Mouse (Mus musculus): ENCODE results near the gene Mybpc2. TPM values are rescaled to one million over a fixed set of nuclear protein-coding genes. Genes with fewer than 3 reads are reported as not detected.

Gene Mybpc2
- polyA plus RNA-seq, 1 experiment, result not detected

DNA sequence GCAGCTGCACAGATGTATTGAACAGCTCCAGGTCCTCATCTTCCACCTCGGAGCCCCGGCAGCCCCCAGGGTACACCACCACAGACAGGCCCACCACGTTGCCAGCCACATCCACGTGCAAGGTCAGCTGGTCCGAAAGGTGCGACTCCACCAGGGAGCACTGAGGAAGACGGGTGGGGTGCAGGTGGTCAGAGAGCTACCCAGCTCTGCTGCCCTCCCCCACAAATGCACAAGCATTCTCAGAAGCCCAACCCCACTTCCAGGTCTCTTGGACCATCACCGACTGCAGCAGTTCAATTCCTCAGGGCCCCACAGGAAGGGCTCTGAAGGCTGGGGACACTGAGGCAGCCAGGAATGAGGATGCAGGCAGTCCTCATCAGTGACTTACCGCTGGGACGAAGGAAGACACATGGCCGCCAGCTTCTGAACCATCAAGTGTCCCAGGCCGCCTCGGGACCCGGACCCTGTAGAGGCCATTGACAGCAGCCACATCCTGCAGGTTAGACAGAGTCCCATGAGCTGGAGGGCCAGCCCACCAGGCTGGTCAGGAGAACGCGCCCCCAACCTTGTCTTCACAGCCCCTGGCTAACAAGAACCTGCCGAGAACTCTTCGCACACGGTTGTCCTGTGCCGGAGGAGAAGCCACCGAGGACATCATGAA, 32.2 kb downstream of the Mybpc2 start:
- TF ChIP-seq POLR2A (IDR thresholded peaks at IDR 0.05; ENCODE audit: borderline replicate concordance, extremely low read depth, insufficient read depth, insufficient read length, poor library complexity, severe bottlenecking), result no peak
- TF ChIP-seq CTCF (IDR thresholded peaks at IDR 0.05; ENCODE audit: borderline replicate concordance, extremely low read depth, insufficient read depth, insufficient read length), result no peak
- DNase-seq (ENCODE audit: low read depth), result no peak

DNA sequence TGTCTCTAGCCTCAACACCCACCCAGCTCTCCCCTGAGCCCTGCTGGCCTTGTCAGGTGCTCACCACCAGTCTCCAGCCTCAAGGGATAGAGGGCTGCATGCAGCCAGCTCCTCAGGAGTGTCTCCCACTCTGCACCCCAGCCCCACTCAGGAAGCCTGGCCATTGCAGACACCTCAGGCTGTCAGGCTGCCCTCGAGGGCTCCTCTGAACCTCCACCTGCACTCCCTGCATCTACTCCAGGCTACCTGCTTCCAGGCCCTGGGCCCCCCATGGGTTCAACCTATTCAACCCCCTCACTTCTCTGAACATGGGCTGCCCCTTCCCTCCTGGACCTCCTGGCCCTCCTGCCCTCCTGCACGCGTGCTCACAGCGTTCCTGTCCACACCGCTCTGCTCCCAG, 33.1 kb downstream of the Mybpc2 start:
- DNase-seq (ENCODE audit: low read depth), result no peak
- no peak for TF ChIP-seq CTCF (IDR thresholded peaks at IDR 0.05; ENCODE audit: borderline replicate concordance, extremely low read depth, insufficient read depth, insufficient read length)
- no peak for TF ChIP-seq POLR2A (IDR thresholded peaks at IDR 0.05; ENCODE audit: borderline replicate concordance, extremely low read depth, insufficient read depth, insufficient read length, poor library complexity, severe bottlenecking)

DNA sequence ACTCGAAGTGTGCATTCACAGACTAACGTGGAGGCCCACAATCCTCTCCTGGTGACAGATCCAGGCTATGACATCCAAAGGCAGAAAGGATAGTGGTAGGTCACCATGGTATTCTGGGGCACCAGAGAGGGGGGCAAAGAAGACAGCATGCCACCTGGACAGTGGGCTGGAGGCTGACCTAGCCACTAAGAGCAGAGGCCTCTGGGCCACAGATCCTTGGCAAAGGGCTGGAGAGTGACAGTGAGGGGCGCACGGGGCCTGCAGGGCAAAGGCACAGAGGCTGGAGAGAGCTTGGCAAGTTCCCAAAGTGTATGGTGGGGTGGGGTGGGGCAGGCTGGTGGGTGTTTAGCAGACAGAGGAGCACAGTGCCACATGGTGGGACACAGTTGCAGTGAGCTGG, 34.2 kb downstream of the Mybpc2 start:
- TF ChIP-seq POLR2A (IDR thresholded peaks at IDR 0.05; ENCODE audit: borderline replicate concordance, extremely low read depth, insufficient read depth, insufficient read length, poor library complexity, severe bottlenecking) (no peak), CTCF (IDR thresholded peaks at IDR 0.05; ENCODE audit: borderline replicate concordance, extremely low read depth, insufficient read depth, insufficient read length) (no peak)
- DNase-seq (ENCODE audit: low read depth), result no peak

DNA sequence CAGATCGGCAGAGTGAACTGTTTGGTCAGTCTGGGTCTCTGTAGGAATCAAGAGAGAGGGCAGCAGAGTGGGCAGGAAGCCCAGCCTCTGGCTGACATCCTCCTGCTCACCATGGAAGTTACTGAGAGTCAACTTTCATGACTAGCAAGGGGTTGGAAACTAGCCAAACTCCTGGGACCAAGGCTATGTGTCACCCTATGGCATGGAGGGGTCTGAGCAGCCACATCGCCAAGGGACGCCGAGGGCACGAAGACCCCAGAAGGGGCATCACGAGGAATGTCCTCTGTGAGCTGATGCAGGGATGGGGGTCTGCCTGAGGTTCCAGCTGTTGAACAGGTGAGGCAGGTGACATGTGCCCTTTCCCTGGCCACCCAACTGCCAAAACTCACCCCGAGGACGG, 35.9 kb downstream of the Mybpc2 start:
- no peak for TF ChIP-seq CTCF (IDR thresholded peaks at IDR 0.05; ENCODE audit: borderline replicate concordance, extremely low read depth, insufficient read depth, insufficient read length)
- TF ChIP-seq POLR2A (IDR thresholded peaks at IDR 0.05; ENCODE audit: borderline replicate concordance, extremely low read depth, insufficient read depth, insufficient read length, poor library complexity, severe bottlenecking), result no peak
- DNase-seq (ENCODE audit: low read depth), result no peak

DNA sequence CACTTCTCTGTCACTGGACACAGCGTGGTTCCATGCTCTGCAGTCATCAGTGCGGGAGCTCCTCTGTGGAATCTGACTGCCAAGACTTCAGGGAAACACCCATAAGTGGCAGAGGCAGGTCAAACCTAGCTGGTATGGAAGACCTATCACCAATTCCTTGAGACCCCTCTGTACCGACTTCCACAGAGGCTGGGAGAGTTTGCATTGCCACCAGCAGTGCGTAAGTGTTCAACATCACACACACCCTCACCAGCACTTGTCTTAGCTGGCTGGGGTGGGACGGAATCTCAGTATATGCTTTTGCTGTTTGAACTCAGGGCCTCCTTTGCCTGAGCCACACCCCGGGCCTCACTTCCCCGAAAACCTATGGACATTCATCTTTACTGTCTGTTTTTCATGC, 36.5 kb downstream of the Mybpc2 start:
- no peak for DNase-seq (ENCODE audit: low read depth)
- TF ChIP-seq POLR2A (IDR thresholded peaks at IDR 0.05; ENCODE audit: borderline replicate concordance, extremely low read depth, insufficient read depth, insufficient read length, poor library complexity, severe bottlenecking) (no peak), CTCF (IDR thresholded peaks at IDR 0.05; ENCODE audit: borderline replicate concordance, extremely low read depth, insufficient read depth, insufficient read length) (no peak)

DNA sequence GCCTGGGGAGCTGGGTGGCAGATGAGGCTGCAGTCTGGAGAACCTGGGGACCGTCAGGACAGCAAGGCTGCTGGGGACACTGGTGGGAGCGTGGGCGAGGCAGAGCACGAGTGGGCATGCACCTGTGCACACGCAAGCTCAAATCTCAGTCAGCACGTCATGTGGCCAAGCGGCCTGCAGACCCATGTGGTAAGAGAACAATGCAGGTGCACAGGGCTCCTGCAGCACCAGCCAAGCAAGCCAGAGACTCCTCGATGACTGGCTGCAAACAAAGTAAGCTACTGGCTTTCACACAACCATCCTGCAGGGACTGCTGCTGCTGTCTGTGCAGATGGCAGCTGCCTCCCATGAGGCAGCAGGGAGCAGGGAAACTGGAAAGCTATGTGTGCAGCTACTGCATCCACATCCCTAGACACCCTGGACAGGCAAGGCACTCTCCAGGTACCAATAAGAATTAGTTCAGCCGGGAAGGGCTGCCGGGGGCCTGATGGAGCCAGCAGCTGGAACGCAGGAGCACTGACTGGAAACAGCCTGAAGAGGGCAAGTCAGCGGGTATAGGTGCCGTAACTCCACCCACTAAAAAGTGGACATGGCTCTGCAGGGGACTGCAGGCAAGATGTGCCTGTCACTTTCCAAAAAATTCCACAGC, 37.4 kb downstream of the Mybpc2 start:
- TF ChIP-seq CTCF (IDR thresholded peaks at IDR 0.05; ENCODE audit: borderline replicate concordance, extremely low read depth, insufficient read depth, insufficient read length) (no peak), POLR2A (IDR thresholded peaks at IDR 0.05; ENCODE audit: borderline replicate concordance, extremely low read depth, insufficient read depth, insufficient read length, poor library complexity, severe bottlenecking) (no peak)
- DNase-seq (ENCODE audit: low read depth), result no peak

DNA sequence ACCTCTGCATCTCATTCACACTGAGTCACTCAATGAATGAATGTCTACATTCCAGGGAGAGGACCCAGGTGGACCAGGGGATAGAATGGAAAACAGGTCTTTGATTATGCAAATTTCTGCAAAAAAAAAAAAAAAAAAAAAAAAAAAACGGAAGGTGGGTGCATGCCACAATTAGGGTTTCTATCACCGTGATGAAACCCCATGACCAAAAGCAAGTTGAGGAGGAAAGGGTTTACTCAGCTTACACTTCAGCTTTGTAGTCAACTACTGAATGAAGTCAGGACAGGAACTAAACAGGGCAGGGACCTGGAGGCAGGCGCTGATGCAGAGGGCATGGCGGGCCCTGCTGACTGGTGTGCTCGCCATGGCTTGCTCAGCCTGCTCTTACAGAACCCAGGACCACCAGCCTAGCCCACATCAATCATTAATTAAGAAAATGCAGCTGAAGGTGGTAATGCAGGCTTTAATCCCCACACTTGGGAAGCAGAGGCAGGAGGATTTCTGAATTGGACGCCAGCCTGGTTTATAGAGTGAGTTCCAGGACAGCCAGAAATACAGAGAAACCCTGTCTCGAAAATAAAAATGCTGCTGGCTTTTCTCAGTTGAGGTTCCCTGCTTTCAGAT, 38.8 kb downstream of the Mybpc2 start:
- TF ChIP-seq CTCF (IDR thresholded peaks at IDR 0.05; ENCODE audit: borderline replicate concordance, extremely low read depth, insufficient read depth, insufficient read length) (no peak), POLR2A (IDR thresholded peaks at IDR 0.05; ENCODE audit: borderline replicate concordance, extremely low read depth, insufficient read depth, insufficient read length, poor library complexity, severe bottlenecking) (no peak)
- DNase-seq (ENCODE audit: low read depth), result no peak

DNA sequence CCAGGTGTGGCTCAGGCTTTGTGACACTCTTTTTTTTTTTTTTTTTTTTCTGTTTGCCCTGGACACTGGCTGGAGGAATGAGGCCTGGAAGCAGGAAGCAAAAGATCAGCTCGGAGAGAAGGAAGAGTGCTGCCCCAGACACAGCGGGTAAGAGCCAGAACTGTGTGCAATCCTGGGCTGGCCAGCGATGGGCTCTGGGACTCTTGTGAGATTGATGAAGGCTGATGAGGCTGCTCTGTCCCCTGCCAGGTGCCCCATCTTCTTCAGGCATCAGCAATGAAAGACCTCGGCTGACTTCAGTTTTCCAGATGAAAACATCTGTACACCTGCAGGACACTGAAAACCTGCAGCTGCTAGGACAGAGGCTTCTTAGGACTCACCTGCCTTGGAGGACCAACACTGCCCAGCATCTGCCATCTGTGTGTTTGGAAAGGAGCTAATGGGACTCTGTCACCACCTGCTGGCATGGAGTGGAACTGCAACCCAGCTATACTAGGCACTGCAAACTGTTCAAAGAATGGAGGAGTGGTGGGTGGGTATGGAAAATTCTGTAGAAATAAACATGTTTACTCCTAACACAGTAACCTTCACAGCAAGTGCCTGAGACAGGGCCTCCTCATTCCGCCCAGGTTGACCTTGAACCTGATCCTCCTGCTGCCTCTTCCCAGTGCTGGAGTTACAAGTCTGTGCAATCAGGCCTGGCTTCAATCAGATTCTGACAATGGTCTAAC, 39.5 kb downstream of the Mybpc2 start:
- peak; percentile 90 for DNase-seq (ENCODE audit: low read depth)

DNA sequence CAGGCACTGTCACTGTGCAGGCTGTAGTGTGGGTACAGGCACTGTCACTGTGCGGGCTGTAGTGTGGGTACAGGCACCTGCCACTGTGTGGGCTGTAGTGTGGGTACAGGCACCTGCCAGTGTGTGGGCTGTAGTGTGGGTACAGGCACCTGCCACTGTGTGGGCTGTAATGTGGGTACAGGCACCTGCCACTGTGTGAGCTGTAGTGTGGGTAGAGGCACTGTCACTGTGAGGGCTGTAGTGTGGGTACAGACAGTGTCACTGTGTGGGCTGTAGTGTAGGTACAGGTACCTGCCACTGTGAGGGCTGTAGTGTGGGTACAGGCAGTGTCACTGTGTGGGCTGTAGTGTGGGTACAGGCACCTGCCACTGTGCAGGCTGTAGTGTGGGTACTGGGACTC, 40.3 kb downstream of the Mybpc2 start:
- no peak for DNase-seq (ENCODE audit: low read depth)
- TF ChIP-seq POLR2A (IDR thresholded peaks at IDR 0.05; ENCODE audit: borderline replicate concordance, extremely low read depth, insufficient read depth, insufficient read length, poor library complexity, severe bottlenecking), result no peak
- TF ChIP-seq CTCF (IDR thresholded peaks at IDR 0.05; ENCODE audit: borderline replicate concordance, extremely low read depth, insufficient read depth, insufficient read length), result no peak

More for the DNA sequence above, 39.5 kb downstream of the Mybpc2 start:
- TF ChIP-seq CTCF (IDR thresholded peaks at IDR 0.05; ENCODE audit: borderline replicate concordance, extremely low read depth, insufficient read depth, insufficient read length) (peak; percentile 98), POLR2A (IDR thresholded peaks at IDR 0.05; ENCODE audit: borderline replicate concordance, extremely low read depth, insufficient read depth, insufficient read length, poor library complexity, severe bottlenecking) (no peak)

DNA sequence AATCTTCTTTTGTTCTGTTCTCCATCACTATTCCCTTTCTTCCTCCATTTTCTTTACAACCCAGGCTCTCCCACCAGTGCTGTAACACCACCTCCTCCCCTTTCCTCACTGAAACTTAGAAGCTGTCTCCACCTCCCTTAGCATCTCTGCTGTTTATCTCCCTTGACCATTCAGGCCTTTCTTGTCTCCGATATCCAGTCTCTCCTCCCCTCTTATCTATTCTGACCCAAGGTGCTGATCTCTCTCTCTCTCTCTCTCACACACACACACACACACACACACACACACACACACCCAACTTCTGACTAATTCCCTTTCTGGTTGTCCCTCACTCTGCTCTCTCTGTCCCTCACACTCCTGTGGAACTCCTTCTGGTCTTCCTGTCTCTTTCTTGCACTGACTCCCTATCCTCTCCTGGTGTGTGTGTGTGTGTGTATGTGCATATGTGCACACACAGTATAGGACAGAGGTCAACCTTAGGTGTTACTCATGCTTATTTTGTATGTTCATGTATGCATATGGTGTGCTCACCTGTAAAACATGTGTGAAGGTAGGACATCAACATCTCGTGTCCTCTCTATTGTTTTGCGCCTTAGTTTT, 41.5 kb downstream of the Mybpc2 start:
- TF ChIP-seq CTCF (IDR thresholded peaks at IDR 0.05; ENCODE audit: borderline replicate concordance, extremely low read depth, insufficient read depth, insufficient read length) (no peak), POLR2A (IDR thresholded peaks at IDR 0.05; ENCODE audit: borderline replicate concordance, extremely low read depth, insufficient read depth, insufficient read length, poor library complexity, severe bottlenecking) (no peak)

More for the DNA sequence above, 41.5 kb downstream of the Mybpc2 start:
- no peak for DNase-seq (ENCODE audit: low read depth)
